Mouse (Mus musculus) ES-Bruce4 (cell line): ENCODE data around the gene Ak1.
A peak's percentile ranks its signal among the peaks of the same experiment; 100 is the strongest.

Experiments
- CTCF ChIP-seq: IDR thresholded peaks from one replicate; pipeline ENCODE4 v1.8.1; 2011; ENCODE audit warnings: low read depth, low read length
- EP300 ChIP-seq: IDR thresholded peaks from 2 replicates; pipeline ENCODE4 v1.6.1; 2011; ENCODE audit warnings: low read depth, low read length; ENCODE audit not compliant: insufficient read depth
- POLR2A ChIP-seq: IDR thresholded peaks from one replicate; pipeline ENCODE4 v1.8.1; 2011; ENCODE audit warnings: low read length; ENCODE audit not compliant: insufficient read depth

DNA sequence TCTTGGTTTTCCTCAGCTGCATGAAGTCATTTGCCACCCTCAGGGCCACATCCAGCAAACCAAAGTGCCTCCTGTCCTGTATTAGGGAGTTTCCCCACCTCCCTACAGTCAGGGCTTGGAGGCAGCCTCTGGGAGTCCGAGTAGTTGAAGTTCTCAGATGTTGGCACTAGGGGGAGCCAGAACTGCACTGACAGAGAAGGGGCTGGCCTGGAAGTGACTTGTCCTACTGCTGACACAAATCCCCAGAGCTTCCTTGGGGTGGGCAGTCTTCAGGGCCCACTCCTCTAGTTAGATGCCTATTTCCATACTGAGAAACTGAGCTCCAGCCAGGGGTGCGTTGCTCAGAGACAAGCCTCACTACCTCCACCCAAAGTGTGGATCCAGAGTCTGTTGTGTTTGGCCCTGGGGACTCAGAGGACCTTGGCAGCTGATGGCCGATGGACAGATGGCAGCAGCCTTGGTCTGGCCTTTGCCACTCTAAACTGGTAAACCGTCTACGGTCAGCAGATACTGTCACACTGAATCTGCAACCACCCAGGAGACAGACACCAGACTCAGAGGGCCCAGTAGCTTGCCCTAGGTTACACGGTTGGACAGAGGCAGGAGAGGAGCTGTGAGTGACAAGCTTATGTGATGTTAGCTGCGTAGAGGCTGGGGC is 10.3 kb downstream of the Ak1 start:
- TF ChIP-seq CTCF, result peak; percentile 94
- no peak for TF ChIP-seq EP300
- no peak for TF ChIP-seq POLR2A
